Mouse (Mus musculus): ENCODE measurements around the gene Ppfia3. TPM values are rescaled to one million over a fixed set of nuclear protein-coding genes. Genes with fewer than 3 reads are reported as not detected.

Ppfia3 gene
- polyA plus RNA-seq, 1 experiment from 2014 or later: 28.5 TPM

DNA sequence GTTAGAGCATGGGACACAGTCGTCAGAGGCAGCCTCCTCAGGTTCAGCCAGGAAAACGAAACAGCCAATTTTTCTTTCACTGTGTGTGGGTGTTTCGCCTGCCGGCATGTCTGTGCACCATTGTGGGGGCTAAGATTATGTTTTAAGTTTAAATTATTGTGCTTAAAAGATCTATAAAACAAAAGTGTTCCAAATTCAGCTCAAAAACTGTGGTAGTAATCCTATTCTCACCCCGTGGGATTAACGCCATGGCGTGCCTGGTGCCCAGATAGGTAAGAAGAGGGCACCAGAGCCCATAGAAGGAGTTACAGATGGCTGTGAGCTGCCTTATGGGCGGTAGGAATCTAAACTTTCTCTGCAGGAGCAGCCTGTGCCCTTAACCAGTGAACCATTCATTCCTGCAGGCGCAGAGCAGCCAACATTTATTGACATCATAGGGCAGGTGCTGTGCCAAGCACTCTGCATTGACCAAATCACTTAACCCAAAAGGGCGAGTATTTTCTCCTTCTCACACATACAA lies 51.6 kb downstream of the Ppfia3 start:
- 87% methylated on average over 10 of the region's 10 CpGs for WGBS
- Histone ChIP-seq H3K4me1 (ENCODE audit: control insufficient read depth, insufficient read depth, low read length) (peaks cover 2% of the 10 kb centered on the region; the same call in 1 of the 2 replicates), H3K36me3 (ENCODE audit: control insufficient read depth, insufficient read depth, low read length) (peaks cover 6% of the 10 kb centered on the region), H3K4me3 (ENCODE audit: low read depth, low read length) (no peak overlapping the region), H3K4me2 (ENCODE audit: low read length) (no peak overlapping the region), H3K27me3 (ENCODE audit: control insufficient read depth, insufficient read depth, low read depth, low read length) (no peaks in the 10 kb centered on the region), H3K9me3 (replicated peaks; ENCODE audit: control insufficient read depth, low read length, poor library complexity, severe bottlenecking) (no peaks in the 10 kb centered on the region), H3K9ac (ENCODE audit: low read depth, low read length) (no peak overlapping the region), H3K27ac (ENCODE audit: low read length) (no peak overlapping the region)
- ATAC-seq: no peak

DNA sequence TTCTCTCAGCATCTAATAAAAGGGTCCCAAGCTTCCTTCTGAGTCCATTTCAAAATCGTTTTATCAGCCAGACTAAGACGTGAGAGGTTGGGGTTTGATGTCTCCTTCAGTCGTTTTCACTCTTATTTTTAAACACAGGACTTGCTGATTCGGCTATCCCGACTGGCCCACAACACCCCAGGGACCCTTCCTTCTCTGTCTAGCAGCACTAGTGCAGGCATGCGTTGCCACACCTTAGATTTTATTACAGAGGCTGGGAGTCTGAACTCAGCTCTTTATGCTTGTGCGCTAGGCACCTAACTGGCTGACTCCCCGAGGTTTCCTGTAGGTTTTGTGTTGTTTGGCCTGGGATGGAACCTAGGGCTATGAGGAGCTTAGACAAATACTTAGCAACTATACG lies 53.3 kb downstream of the Ppfia3 start:
- 41% methylated on average over 9 of the region's 9 CpGs for WGBS
- no peak overlapping the region for H3K4me2 ChIP-seq (ENCODE audit: low read length)

GRCm38 (mm10) chr7:45312686-45313453 lies 53.9 kb downstream of the Ppfia3 start:
- Histone ChIP-seq H3K4me2 (ENCODE audit: low read length) (no peak overlapping the region), H3K4me1 (ENCODE audit: control insufficient read depth, insufficient read depth, low read length) (peaks cover 2% of the 10 kb centered on the region; the same call in 1 of the 2 replicates), H3K36me3 (ENCODE audit: control insufficient read depth, insufficient read depth, low read length) (peaks cover 3% of the 10 kb centered on the region), H3K27me3 (ENCODE audit: control insufficient read depth, insufficient read depth, low read depth, low read length) (no peaks in the 10 kb centered on the region), H3K9ac (ENCODE audit: low read depth, low read length) (no peak overlapping the region), H3K4me3 (ENCODE audit: low read depth, low read length) (no peak overlapping the region), H3K27ac (ENCODE audit: low read length) (0 out of 2 replicates have a peak overlapping the region, but pooled peaks have one; percentile 2), H3K9me3 (replicated peaks; ENCODE audit: control insufficient read depth, low read length, poor library complexity, severe bottlenecking) (no peaks in the 10 kb centered on the region)
- ATAC-seq: no peak
- 33% methylated on average over 10 of the region's 10 CpGs for WGBS

More for the DNA sequence above, 53.3 kb downstream of the Ppfia3 start:
- H3K4me3 ChIP-seq (ENCODE audit: low read depth, low read length): no peak overlapping the region
- no peaks in the 10 kb centered on the region for H3K27me3 ChIP-seq (ENCODE audit: control insufficient read depth, insufficient read depth, low read depth, low read length)
- no peaks in the 10 kb centered on the region for H3K9me3 ChIP-seq (replicated peaks; ENCODE audit: control insufficient read depth, low read length, poor library complexity, severe bottlenecking)
- H3K36me3 ChIP-seq (ENCODE audit: control insufficient read depth, insufficient read depth, low read length): peaks cover 6% of the 10 kb centered on the region
- ATAC-seq: no peak
- 0 out of 2 replicates have a peak overlapping the region, but pooled peaks have one; percentile 2 for H3K27ac ChIP-seq (ENCODE audit: low read length)
- H3K9ac ChIP-seq (ENCODE audit: low read depth, low read length): no peak overlapping the region
- peaks cover 2% of the 10 kb centered on the region; the same call in 1 of the 2 replicates for H3K4me1 ChIP-seq (ENCODE audit: control insufficient read depth, insufficient read depth, low read length)

- WGBS: 78% methylated on average over 8 of the region's 8 CpGs
- Histone ChIP-seq H3K4me2 (ENCODE audit: low read length) (no peak overlapping the region), H3K27me3 (ENCODE audit: control insufficient read depth, insufficient read depth, low read depth, low read length) (no peaks in the 10 kb centered on the region), H3K27ac (ENCODE audit: low read length) (no peak overlapping the region), H3K36me3 (ENCODE audit: control insufficient read depth, insufficient read depth, low read length) (peaks cover 3% of the 10 kb centered on the region; the same call in 1 of the 2 replicates), H3K4me1 (ENCODE audit: control insufficient read depth, insufficient read depth, low read length) (peaks cover 2% of the 10 kb centered on the region; the same call in 1 of the 2 replicates), H3K4me3 (ENCODE audit: low read depth, low read length) (no peak overlapping the region), H3K9ac (ENCODE audit: low read depth, low read length) (0 out of 2 replicates have a peak overlapping the region, but pooled peaks have one; percentile 10), H3K9me3 (replicated peaks; ENCODE audit: control insufficient read depth, low read length, poor library complexity, severe bottlenecking) (no peaks in the 10 kb centered on the region)
- no peak for ATAC-seq
These were observed 54.8 kb downstream of the Ppfia3 start for GRCm38 (mm10) chr7:45312023-45312422.

DNA sequence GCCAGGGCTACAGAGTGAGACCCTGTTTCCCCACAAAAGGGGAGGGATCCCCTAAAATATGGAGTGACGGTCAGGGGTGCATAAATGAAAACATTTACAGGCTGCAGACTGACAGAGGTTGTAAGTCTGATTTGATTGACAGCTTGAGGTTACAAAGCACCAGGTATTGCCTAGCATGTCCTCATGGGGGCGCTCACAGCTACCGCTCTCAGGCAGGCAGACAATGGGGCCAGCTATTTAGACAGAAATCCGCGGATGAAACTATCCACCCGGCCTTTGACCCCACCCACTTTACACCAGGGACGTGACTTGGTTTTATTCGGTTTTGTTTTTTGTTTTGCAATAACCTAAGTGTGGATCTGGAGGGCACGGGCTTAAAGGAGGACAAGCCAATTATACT lies 57.4 kb downstream of the Ppfia3 start:
- ATAC-seq: no peak
- Histone ChIP-seq H3K9ac (ENCODE audit: low read depth, low read length) (no peak overlapping the region; the same call in 1 of the 2 replicates), H3K9me3 (replicated peaks; ENCODE audit: control insufficient read depth, low read length, poor library complexity, severe bottlenecking) (no peaks in the 10 kb centered on the region), H3K36me3 (ENCODE audit: control insufficient read depth, insufficient read depth, low read length) (no peaks in the 10 kb centered on the region), H3K4me2 (ENCODE audit: low read length) (no peak overlapping the region), H3K27me3 (ENCODE audit: control insufficient read depth, insufficient read depth, low read depth, low read length) (no peaks in the 10 kb centered on the region), H3K4me3 (ENCODE audit: low read depth, low read length) (no peak overlapping the region), H3K27ac (ENCODE audit: low read length) (no peak overlapping the region), H3K4me1 (ENCODE audit: control insufficient read depth, insufficient read depth, low read length) (peaks cover 8% of the 10 kb centered on the region; the same call in 1 of the 2 replicates)
- WGBS: 9% methylated on average over 9 of the region's 9 CpGs

- Histone ChIP-seq H3K4me1 (ENCODE audit: control insufficient read depth, insufficient read depth, low read length) (peaks cover 8% of the 10 kb centered on the region; the same call in 1 of the 2 replicates), H3K9me3 (replicated peaks; ENCODE audit: control insufficient read depth, low read length, poor library complexity, severe bottlenecking) (no peaks in the 10 kb centered on the region), H3K27me3 (ENCODE audit: control insufficient read depth, insufficient read depth, low read depth, low read length) (no peaks in the 10 kb centered on the region), H3K36me3 (ENCODE audit: control insufficient read depth, insufficient read depth, low read length) (no peaks in the 10 kb centered on the region), H3K9ac (ENCODE audit: low read depth, low read length) (no peak overlapping the region; the same call in 1 of the 2 replicates), H3K27ac (ENCODE audit: low read length) (no peak overlapping the region), H3K4me3 (ENCODE audit: low read depth, low read length) (no peak overlapping the region), H3K4me2 (ENCODE audit: low read length) (no peak overlapping the region)
- ATAC-seq: no peak
- 75% methylated on average over 15 of the region's 15 CpGs for WGBS
These were observed 58.1 kb downstream of the Ppfia3 start for GRCm38 (mm10) chr7:45308551-45309240.

DNA sequence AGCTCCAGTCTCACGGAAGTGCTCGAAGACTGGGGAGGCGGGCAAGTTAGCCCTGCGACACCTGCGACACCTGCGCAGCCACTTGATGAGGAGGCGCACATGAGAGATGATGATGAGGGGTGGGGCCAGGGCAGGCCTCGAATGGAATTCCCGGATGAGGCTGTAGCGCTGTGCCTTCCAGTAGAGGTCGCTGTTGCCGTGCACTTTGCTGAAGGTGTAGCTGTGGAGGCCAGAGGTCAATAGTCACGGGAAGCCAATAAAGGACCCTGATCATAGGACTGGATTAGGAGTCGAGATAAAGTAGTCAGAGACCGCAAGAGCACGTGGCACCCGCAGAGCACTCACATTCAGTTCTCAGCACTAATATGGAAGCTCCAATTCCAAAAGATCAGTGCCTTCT lies 61.5 kb downstream of the Ppfia3 start:
- Histone ChIP-seq H3K36me3 (ENCODE audit: control insufficient read depth, insufficient read depth, low read length) (no peaks in the 10 kb centered on the region), H3K4me3 (ENCODE audit: low read depth, low read length) (peak overlapping the region; percentile 24), H3K4me2 (ENCODE audit: low read length) (peak overlapping the region; percentile 49), H3K27ac (ENCODE audit: low read length) (no peak overlapping the region), H3K9ac (ENCODE audit: low read depth, low read length) (peak overlapping the region; percentile 10), H3K4me1 (ENCODE audit: control insufficient read depth, insufficient read depth, low read length) (peaks cover 9% of the 10 kb centered on the region; the same call in 1 of the 2 replicates), H3K27me3 (ENCODE audit: control insufficient read depth, insufficient read depth, low read depth, low read length) (peaks cover 2% of the 10 kb centered on the region; the same call in 1 of the 2 replicates), H3K9me3 (replicated peaks; ENCODE audit: control insufficient read depth, low read length, poor library complexity, severe bottlenecking) (no peaks in the 10 kb centered on the region)
- WGBS: 6% methylated on average over 17 of the region's 17 CpGs
- ATAC-seq: no peak

DNA sequence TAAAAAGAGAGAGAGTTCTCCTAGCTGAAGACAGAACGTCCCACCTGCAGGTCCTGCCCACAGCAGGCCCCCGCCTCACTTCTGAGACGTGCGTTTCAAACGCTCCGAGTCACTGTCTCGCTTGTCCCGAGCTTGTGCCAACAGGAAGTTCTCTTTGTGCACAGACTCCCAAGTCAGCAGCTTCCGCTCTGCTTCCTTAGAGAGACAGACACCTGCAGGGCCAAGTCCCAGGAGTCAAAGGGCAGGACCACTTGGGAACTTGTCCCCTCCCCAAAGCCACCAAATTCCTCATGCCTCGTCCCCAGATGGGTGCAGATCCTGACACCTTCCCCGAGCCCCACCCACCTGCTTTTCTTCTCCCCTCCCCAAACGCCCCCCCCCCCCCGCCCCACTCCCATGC lies 62.0 kb downstream of the Ppfia3 start:
- no peak for ATAC-seq
- Histone ChIP-seq H3K4me3 (ENCODE audit: low read depth, low read length) (peak overlapping the region; percentile 24), H3K27ac (ENCODE audit: low read length) (no peak overlapping the region), H3K36me3 (ENCODE audit: control insufficient read depth, insufficient read depth, low read length) (no peaks in the 10 kb centered on the region), H3K9ac (ENCODE audit: low read depth, low read length) (peak overlapping the region; percentile 10), H3K27me3 (ENCODE audit: control insufficient read depth, insufficient read depth, low read depth, low read length) (peaks cover 2% of the 10 kb centered on the region; the same call in 1 of the 2 replicates), H3K9me3 (replicated peaks; ENCODE audit: control insufficient read depth, low read length, poor library complexity, severe bottlenecking) (no peaks in the 10 kb centered on the region), H3K4me1 (ENCODE audit: control insufficient read depth, insufficient read depth, low read length) (peaks cover 9% of the 10 kb centered on the region; the same call in 1 of the 2 replicates), H3K4me2 (ENCODE audit: low read length) (peak overlapping the region; percentile 49)
- 12% methylated on average over 11 of the region's 13 CpGs for WGBS

Measured in midbrain, embryonic 16.5 days (tissue).